Mouse (Mus musculus): ENCODE measurements around the gene Ulk4.
A peak's percentile ranks its signal among the peaks of the same experiment; 100 is the strongest.

Ulk4 gene

DNA sequence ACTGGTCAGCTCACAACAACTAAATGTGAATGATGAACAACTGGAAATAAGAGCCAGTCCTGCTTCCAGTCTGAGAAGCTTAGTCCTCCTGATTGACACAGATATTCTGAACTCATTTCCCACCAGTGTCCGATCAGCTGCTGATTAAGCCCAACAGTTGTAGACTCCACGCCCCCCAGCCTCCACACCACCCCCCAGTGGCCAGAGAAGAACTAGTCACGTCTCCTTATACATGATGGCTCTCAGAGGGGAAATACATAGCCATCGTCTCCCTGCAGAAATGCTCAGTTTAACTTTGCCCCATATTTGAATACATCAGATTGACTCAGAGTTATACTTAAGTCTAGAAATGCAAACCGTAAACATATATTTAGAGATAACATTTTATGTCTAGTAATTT is 184.4 kb downstream of the Ulk4 start:
- DNase-seq = no peak

GRCm38 (mm10) chr9:121091016-121091735 is 185.8 kb downstream of the Ulk4 start:
- no peak for DNase-seq

- DNase-seq = no peak
Observed at GRCm38 (mm10) chr9:121087661-121088060, 189.3 kb downstream of the Ulk4 start.

DNA sequence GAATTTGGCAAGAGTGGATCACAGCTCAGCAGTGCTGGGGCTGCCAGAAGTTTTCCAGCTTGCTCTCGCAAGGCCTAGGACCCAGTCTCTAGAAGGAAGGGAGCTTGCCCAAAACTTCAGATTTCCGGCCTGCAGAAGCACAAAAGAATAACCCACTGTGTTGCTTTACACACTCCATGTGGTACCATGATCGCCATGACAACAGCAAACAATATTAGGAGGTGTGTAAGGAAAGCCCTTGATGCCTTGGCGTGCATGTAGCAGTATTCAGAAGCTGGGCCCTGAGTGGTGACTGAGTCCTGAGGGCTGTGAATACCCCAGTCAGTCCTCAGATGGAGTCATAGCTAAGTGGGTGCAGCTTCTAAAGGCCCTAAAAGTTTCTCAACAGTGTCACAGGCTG is 192.8 kb downstream of the Ulk4 start:
- DNase-seq = no peak

- DNase-seq = no peak
Observed at GRCm38 (mm10) chr9:121080834-121081233, 196.2 kb downstream of the Ulk4 start.

DNA sequence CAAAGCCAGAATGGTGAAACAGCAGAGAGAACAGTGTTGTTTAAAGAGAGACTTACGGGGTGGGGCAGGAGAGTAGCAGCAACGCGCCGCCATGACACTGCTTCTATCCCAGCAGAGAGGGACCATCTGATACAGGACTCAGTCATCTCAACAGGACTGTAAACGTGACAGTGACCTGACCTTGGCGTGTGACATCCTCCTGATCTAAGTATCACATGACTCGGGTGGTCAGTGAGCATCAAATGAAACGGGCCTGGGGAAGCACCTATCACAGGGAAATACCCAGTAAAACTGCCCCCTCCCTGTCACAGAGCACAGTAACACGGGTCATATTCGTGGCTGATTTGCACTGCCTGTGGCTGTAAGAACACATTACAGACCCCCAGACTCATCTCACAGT is 196.6 kb downstream of the Ulk4 start:
- no peak for DNase-seq

GRCm38 (mm10) chr9:121079388-121080088 is 197.5 kb downstream of the Ulk4 start:
- DNase-seq = peak; percentile 47

- no peak for DNase-seq
Observed at GRCm38 (mm10) chr9:121076291-121076690, 200.7 kb downstream of the Ulk4 start.

GRCm38 (mm10) chr9:121075246-121075645 is 201.8 kb downstream of the Ulk4 start:
- DNase-seq = peak; percentile 87

- DNase-seq = no peak
Observed at GRCm38 (mm10) chr9:121074726-121075125, 202.3 kb downstream of the Ulk4 start.

GRCm38 (mm10) chr9:121072127-121072757 is 204.8 kb downstream of the Ulk4 start:
- DNase-seq = no peak

GRCm38 (mm10) chr9:121071461-121072126 is 205.4 kb downstream of the Ulk4 start:
- DNase-seq = no peak

DNA sequence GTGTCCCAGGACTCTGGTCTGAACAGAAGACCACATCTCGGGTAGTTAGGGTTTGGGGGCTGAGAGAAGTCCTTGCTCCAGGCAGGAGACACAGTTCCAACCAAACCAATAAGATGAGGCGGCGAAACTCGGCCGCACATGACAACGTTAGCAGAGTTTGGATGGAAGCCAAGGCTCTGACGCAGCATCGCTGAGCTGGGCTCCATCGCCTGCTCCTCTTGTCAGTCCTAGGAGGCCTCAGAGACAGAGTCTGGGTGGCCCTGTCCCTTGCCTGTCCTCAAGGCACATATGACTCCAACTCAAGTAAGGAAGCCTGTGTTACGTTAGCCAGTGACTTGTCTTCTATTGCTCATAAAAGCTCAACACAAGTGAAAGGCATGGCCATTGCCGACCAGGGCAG is 205.9 kb downstream of the Ulk4 start:
- no peak for DNase-seq

GRCm38 (mm10) chr9:121068115-121068514 is 208.9 kb downstream of the Ulk4 start:
- no peak for DNase-seq

DNA sequence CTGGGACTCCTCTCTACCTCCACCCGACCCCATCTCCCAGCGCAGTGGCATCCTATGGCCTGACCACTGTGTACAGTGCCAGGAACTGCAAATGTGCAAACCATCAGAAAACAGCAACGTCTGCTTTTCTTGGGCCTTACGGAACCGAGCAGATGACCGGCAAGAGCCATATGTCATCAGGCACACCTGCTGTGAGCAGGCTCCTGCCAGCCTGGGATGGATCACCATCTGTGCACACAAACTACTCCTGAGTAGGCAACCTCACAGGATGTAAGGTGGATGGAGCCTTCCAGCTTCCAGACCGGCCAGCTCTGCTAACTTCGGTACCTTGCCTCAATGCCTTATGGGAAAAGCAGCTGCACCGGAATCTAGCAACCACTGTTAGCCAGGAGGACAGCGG is 210.0 kb downstream of the Ulk4 start:
- DNase-seq = no peak

GRCm38 (mm10) chr9:121065383-121065978 is 211.5 kb downstream of the Ulk4 start:
- DNase-seq = no peak

GRCm38 (mm10) chr9:121064606-121065355 is 212.2 kb downstream of the Ulk4 start:
- DNase-seq = no peak

GRCm38 (mm10) chr9:121062671-121063070 is 214.3 kb downstream of the Ulk4 start:
- no peak for DNase-seq

- no peak for DNase-seq
Observed at GRCm38 (mm10) chr9:121061820-121062623, 215.0 kb downstream of the Ulk4 start.

- no peak for DNase-seq
Observed at GRCm38 (mm10) chr9:121060331-121060730, 216.7 kb downstream of the Ulk4 start.

DNA sequence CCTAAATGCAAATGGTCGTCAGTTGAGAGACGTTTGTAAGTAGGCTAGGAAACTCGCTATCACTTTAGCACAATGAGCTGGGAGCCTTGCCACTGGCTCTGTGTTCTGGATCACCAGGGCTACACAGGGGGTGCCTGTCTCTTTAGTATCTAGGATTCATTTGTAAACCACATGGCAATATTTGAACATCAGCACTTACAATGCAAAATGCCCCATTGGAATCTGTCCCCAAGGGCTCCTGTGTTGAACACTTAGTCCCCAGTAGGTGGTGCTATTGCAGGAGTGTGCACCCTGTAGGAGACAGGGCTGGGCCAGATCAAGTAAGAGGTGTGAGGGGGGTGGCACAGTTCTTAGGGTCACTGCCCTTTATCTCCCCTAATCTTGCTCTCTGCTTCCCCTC is 217.7 kb downstream of the Ulk4 start:
- no peak for DNase-seq

Measured in right cerebral cortex, postnatal 14 days (tissue).